Mouse (Mus musculus): ENCODE data around the gene Mrpl55.

DNA sequence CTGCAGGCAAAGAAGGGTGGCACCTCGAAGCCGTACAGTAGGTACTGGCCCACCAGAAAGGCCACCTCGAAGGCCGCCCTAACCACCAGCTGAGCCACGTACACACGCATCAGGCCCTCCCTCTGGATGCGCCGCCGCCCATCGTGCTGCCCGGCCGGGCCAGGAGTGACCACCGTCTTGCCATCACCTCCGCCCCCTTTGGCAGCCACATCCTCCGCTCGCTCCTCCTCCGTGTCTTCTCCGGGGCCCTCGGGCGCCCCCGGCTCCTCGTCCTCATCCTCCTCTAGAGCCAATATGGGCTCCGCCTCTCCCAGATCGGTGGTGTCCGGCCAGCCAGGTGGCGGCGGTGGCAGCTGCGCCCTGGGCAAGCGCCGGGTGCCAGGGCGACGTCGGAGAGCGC is 25.4 kb upstream of the Mrpl55 start:
- TF ChIP-seq TCF12 (IDR thresholded peaks at IDR 0.05; ENCODE audit: insufficient read depth, poor library complexity, severe bottlenecking) (no peak), CEBPB (IDR thresholded peaks at IDR 0.05; ENCODE audit: insufficient read depth, poor library complexity, severe bottlenecking) (no peak), MAX (IDR thresholded peaks at IDR 0.05; ENCODE audit: low read depth) (no peak), USF1 (IDR thresholded peaks at IDR 0.05; ENCODE audit: low read depth) (no peak), E2F4 (IDR thresholded peaks at IDR 0.05; ENCODE audit: insufficient read depth) (no peak), POLR2A (IDR thresholded peaks at IDR 0.05; ENCODE audit: insufficient read length, low read depth) (no peak), SRF (IDR thresholded peaks at IDR 0.05; ENCODE audit: control insufficient read depth, insufficient read length, low read depth) (no peak)

Measured in myocyte (in vitro differentiated cells).